Mouse (Mus musculus): ENCODE measurements around the gene Lrrc31.

- no peak for TF ChIP-seq CTCF (IDR thresholded peaks at IDR 0.05; ENCODE audit: borderline replicate concordance, extremely low read depth, insufficient read depth, insufficient read length)
- no peak for TF ChIP-seq POLR2A (IDR thresholded peaks at IDR 0.05; ENCODE audit: borderline replicate concordance, extremely low read depth, insufficient read depth, insufficient read length, poor library complexity, severe bottlenecking)
Observed at GRCm38 (mm10) chr3:30741306-30741705, 41.7 kb upstream of the Lrrc31 start.

All from brain, embryonic 14.5 days (tissue).